Mouse (Mus musculus): ENCODE results near the gene Mxi1. TPM values are rescaled to one million over a fixed set of nuclear protein-coding genes. Genes with fewer than 3 reads are reported as not detected.

Mxi1 gene
- polyA plus RNA-seq, 2 experiments: 25.8 to 40.1 TPM

DNA sequence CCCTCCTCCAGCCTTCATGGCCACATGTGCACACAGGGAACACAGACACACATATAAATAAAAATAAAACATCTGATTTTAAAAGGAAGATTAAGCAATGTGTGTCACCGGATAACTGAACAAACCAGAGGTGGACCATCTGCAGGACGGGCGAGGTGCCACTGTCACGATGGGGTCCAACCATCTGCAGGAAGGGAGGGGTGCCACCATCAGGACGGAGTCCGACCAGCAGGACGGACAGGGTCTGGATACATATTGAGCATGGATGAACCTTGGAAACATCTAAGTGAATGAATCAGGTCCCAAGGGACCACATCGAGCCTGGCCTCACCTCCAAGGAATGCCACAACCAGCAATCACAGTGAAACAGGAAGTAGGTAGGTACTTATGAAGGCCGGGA is 43.0 kb upstream of the Mxi1 start:
- H3K9me3 ChIP-seq (ENCODE audit: control insufficient read depth, low read length): no peaks in the 10 kb centered on the region
- H3K36me3 ChIP-seq (ENCODE audit: control insufficient read depth, insufficient read depth, low read length): no peaks in the 10 kb centered on the region
- H3K4me2 ChIP-seq (replicated peaks; ENCODE audit: low read depth, low read length, severe bottlenecking): no peak overlapping the region
- H3K27ac ChIP-seq (replicated peaks; ENCODE audit: low read depth, low read length): no peak overlapping the region
- no peak overlapping the region for H3K9ac ChIP-seq (ENCODE audit: low read depth, low read length, severe bottlenecking)
- WGBS: 91% methylated on average over 9 of the region's 9 CpGs
- peaks cover 8% of the 10 kb centered on the region for H3K4me1 ChIP-seq (ENCODE audit: control insufficient read depth, insufficient read depth, low read length)
- no peak for TF ChIP-seq POLR2A (IDR thresholded peaks at IDR 0.05; ENCODE audit: borderline replicate concordance, extremely low read depth, insufficient read depth, insufficient read length)
- H3K27me3 ChIP-seq (ENCODE audit: control insufficient read depth, insufficient read depth, low read length): no peaks in the 10 kb centered on the region
- DNase-seq (ENCODE audit: low spot score): no peak
- ATAC-seq (ENCODE audit: low FRiP score, low read depth): no peak
- no peak overlapping the region for H3K4me3 ChIP-seq (replicated peaks; ENCODE audit: low read length)

DNA sequence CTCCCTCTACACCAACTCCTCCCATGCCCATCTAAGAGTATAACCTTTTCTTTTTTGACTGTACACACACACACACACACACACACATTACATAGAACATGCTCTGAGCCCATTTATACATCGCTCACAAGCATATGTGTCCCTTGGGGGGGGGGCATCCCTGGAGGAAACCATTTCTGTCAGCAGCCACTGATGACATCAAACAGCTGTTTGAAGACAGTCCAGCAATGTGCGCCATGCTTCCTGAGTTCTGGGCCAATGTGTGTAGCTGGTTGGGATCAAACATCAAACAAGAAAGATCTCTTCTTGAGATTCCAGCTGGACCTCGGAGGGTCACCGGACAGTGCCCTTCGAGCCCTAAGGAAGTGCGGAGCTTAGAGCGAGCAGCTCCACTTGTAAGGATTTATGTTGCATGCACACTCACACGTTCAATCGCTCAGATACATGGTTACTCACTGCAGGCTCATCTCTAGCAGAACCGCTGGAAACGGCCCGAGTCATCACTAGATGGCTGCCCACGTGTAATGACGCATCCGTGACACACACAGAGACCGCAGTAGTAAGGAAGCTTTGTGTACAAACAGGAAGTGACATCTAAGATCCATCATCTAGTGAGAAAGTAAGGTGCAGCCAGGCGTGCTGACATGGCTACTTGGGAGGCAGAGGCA is 37.1 kb upstream of the Mxi1 start:
- Histone ChIP-seq H3K27ac (replicated peaks; ENCODE audit: low read depth, low read length) (no peak overlapping the region), H3K27me3 (ENCODE audit: control insufficient read depth, insufficient read depth, low read length) (no peaks in the 10 kb centered on the region), H3K9me3 (ENCODE audit: control insufficient read depth, low read length) (no peaks in the 10 kb centered on the region), H3K4me2 (replicated peaks; ENCODE audit: low read depth, low read length, severe bottlenecking) (no peak overlapping the region), H3K36me3 (ENCODE audit: control insufficient read depth, insufficient read depth, low read length) (no peaks in the 10 kb centered on the region), H3K4me1 (ENCODE audit: control insufficient read depth, insufficient read depth, low read length) (0 out of 2 replicates have a peak, but pooled peaks cover 3% of the 10 kb centered on the region), H3K9ac (ENCODE audit: low read depth, low read length, severe bottlenecking) (no peak overlapping the region), H3K4me3 (replicated peaks; ENCODE audit: low read length) (no peak overlapping the region)
- no peak for ATAC-seq (ENCODE audit: low FRiP score, low read depth)
- TF ChIP-seq POLR2A (IDR thresholded peaks at IDR 0.05; ENCODE audit: borderline replicate concordance, extremely low read depth, insufficient read depth, insufficient read length): no peak
- WGBS: 91% methylated on average over 17 of the region's 17 CpGs
- DNase-seq (ENCODE audit: low spot score): no peak

DNA sequence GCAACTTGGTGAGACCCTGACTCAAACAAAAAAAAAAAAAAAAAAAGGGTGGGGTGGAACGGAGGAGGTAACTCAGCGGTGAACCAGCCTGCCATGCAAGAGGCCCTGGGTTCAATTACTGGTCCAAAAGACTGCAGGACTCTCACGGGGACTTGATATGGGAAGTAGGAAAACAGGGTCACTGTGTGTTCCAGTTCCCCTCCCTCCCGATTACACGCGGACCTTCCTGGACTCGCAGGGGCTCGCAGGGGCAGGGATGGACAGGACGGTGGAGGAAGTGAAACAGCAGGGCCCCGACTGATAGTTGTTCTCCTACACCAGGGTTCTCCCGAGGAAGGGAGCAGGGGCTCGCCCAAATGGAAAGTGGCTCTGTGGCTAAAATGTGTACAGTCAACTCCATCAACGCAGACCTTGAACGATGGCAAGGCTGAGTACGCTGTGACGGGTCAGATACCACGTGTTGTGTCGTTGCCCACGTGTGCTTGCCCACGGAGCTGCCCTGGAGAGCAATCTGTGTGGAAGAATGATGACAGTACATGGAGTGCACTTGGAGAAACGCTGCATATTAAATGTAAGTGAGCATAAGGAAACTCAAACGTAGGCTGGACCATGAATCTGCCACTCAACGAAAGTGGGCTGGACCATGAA is 36.4 kb upstream of the Mxi1 start:
- H3K4me3 ChIP-seq (replicated peaks; ENCODE audit: low read length): no peak overlapping the region
- WGBS: 85% methylated on average over 23 of the region's 23 CpGs

DNA sequence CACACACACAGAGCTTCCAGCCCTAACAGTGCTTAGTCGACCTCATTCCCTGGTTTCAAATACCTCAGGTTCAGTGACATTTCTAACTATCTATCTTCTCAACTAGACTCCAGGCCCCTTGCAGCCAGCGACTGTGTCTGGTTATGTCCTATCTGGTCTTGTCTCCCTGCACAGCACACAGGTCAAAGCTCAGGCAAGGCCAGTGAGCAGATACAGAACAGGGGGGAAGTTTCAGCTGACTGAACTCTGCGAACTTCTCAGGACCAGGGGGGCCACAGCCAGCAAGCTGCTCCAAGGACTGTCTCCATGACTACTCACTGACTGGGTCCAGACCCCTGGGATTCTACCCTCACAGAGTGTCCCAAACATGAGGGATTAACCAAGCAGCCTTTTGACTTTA is 35.1 kb upstream of the Mxi1 start:
- 44% methylated on average over 3 of the region's 3 CpGs for WGBS
- H3K27me3 ChIP-seq (ENCODE audit: control insufficient read depth, insufficient read depth, low read length): no peaks in the 10 kb centered on the region
- TF ChIP-seq POLR2A (IDR thresholded peaks at IDR 0.05; ENCODE audit: borderline replicate concordance, extremely low read depth, insufficient read depth, insufficient read length): no peak
- no peaks in the 10 kb centered on the region for H3K9me3 ChIP-seq (ENCODE audit: control insufficient read depth, low read length)
- no peak for DNase-seq (ENCODE audit: low spot score)
- no peak overlapping the region for H3K9ac ChIP-seq (ENCODE audit: low read depth, low read length, severe bottlenecking)
- H3K4me3 ChIP-seq (replicated peaks; ENCODE audit: low read length): no peak overlapping the region
- H3K4me2 ChIP-seq (replicated peaks; ENCODE audit: low read depth, low read length, severe bottlenecking): no peak overlapping the region
- H3K36me3 ChIP-seq (ENCODE audit: control insufficient read depth, insufficient read depth, low read length): no peaks in the 10 kb centered on the region
- no peak for ATAC-seq (ENCODE audit: low FRiP score, low read depth)
- no peak overlapping the region for H3K27ac ChIP-seq (replicated peaks; ENCODE audit: low read depth, low read length)
- 0 out of 2 replicates have a peak, but pooled peaks cover 5% of the 10 kb centered on the region for H3K4me1 ChIP-seq (ENCODE audit: control insufficient read depth, insufficient read depth, low read length)

More for the DNA sequence above, 36.4 kb upstream of the Mxi1 start:
- H3K27ac ChIP-seq (replicated peaks; ENCODE audit: low read depth, low read length): no peak overlapping the region
- H3K9me3 ChIP-seq (ENCODE audit: control insufficient read depth, low read length): no peaks in the 10 kb centered on the region
- TF ChIP-seq POLR2A (IDR thresholded peaks at IDR 0.05; ENCODE audit: borderline replicate concordance, extremely low read depth, insufficient read depth, insufficient read length): no peak
- no peak for DNase-seq (ENCODE audit: low spot score)
- no peak for ATAC-seq (ENCODE audit: low FRiP score, low read depth)
- 0 out of 2 replicates have a peak, but pooled peaks cover 5% of the 10 kb centered on the region for H3K4me1 ChIP-seq (ENCODE audit: control insufficient read depth, insufficient read depth, low read length)
- H3K36me3 ChIP-seq (ENCODE audit: control insufficient read depth, insufficient read depth, low read length): no peaks in the 10 kb centered on the region
- H3K27me3 ChIP-seq (ENCODE audit: control insufficient read depth, insufficient read depth, low read length): no peaks in the 10 kb centered on the region
- no peak overlapping the region for H3K4me2 ChIP-seq (replicated peaks; ENCODE audit: low read depth, low read length, severe bottlenecking)
- no peak overlapping the region for H3K9ac ChIP-seq (ENCODE audit: low read depth, low read length, severe bottlenecking)

DNA sequence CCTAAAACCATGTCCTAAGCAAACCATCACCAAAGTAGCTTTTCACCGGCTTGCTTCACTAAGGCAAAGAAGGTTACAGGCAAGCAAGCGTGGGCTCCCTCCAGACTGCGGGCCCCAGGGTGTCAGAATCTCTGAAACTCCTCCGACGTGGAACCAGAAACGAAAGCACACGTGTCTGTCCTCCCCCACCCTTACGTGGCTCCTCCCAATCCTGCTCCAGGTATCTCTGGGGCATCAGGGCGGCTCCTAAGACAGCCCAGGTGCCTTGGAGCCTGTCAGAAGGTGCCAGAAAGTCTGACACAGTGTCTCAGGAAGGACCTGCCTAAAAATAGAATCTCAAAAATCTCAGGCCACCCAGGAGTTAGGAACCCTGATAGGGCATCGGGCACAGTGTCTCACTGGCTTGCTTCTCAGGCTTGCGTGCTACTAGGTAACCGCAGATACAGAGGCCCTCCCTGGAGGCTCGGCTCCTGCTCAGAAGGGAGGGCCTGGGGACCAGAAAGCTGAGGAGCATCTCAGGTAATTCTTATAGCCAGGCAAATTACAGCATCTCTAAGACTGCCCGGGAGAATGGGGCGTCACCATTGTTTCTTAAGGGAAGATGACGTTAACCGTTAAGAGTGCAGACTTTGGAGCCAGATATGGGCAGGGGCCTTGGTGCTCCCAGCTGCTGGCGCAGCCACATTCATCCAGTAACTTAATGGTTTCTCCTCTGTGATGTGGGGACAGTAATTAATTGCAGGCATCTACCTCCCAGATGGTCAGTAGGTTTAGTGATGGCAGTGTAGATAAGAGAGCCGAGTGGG is 33.2 kb upstream of the Mxi1 start:
- H3K9ac ChIP-seq (ENCODE audit: low read depth, low read length, severe bottlenecking): no peak overlapping the region
- H3K4me1 ChIP-seq (ENCODE audit: control insufficient read depth, insufficient read depth, low read length): 0 out of 2 replicates have a peak, but pooled peaks cover 5% of the 10 kb centered on the region
- ATAC-seq (ENCODE audit: low FRiP score, low read depth) (no peak), DNase-seq (ENCODE audit: low spot score) (no peak)
- no peak overlapping the region for H3K4me2 ChIP-seq (replicated peaks; ENCODE audit: low read depth, low read length, severe bottlenecking)
- no peaks in the 10 kb centered on the region for H3K36me3 ChIP-seq (ENCODE audit: control insufficient read depth, insufficient read depth, low read length)
- no peaks in the 10 kb centered on the region for H3K27me3 ChIP-seq (ENCODE audit: control insufficient read depth, insufficient read depth, low read length)
- TF ChIP-seq POLR2A (IDR thresholded peaks at IDR 0.05; ENCODE audit: borderline replicate concordance, extremely low read depth, insufficient read depth, insufficient read length): no peak
- H3K27ac ChIP-seq (replicated peaks; ENCODE audit: low read depth, low read length): no peak overlapping the region
- no peaks in the 10 kb centered on the region for H3K9me3 ChIP-seq (ENCODE audit: control insufficient read depth, low read length)
- H3K4me3 ChIP-seq (replicated peaks; ENCODE audit: low read length): no peak overlapping the region
- WGBS: 56% methylated on average over 19 of the region's 19 CpGs
